Mouse (Mus musculus): ENCODE data around the gene Aff3. TPM values are rescaled to one million over a fixed set of nuclear protein-coding genes. Genes with fewer than 3 reads are reported as not detected.
A peak's percentile ranks its signal among the peaks of the same experiment; 100 is the strongest.

Gene Aff3
- polyA plus RNA-seq, 1 experiment from 2014 or later: 29.5 TPM

DNA sequence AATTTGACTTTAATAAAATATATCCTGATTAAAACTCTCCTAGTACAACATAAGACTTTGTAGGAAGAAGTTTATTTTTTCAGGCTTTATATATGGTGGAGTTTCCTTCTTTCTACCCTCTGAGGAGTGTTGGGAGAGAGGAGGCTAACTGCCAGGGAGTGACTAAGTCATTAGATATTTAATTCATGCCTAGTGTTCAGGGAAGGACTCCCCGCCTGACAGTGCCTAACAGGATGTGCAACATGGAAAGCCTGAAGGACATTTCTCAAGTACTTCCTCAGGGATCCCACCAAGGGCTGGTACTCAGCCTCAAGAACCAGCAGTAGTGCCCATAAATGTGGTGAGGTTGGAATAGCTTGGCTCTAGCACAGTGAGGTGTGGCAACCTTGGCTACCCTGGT lies 378.2 kb downstream of the Aff3 start:
- 97% methylated on average over 1 of the region's 1 CpGs for WGBS
- Histone ChIP-seq H3K4me2 (replicated peaks) (no peak overlapping the region), H3K9ac (no peak overlapping the region), H3K9me3 (ENCODE audit: control insufficient read depth, low read length) (no peaks in the 10 kb centered on the region), H3K36me3 (replicated peaks; ENCODE audit: control insufficient read depth, insufficient read depth) (no peaks in the 10 kb centered on the region), H3K4me3 (replicated peaks; ENCODE audit: low read length) (no peak overlapping the region), H3K4me1 (replicated peaks; ENCODE audit: control insufficient read depth, insufficient read depth, low read length) (no peaks in the 10 kb centered on the region), H3K27ac (no peak overlapping the region), H3K27me3 (ENCODE audit: control insufficient read depth, insufficient read depth, low read length) (no peaks in the 10 kb centered on the region)
- no peak for DNase-seq (ENCODE audit: low spot score)
- ATAC-seq (ENCODE audit: low FRiP score): no peak

GRCm38 (mm10) chr1:38280549-38280948 lies 384.2 kb downstream of the Aff3 start:
- Histone ChIP-seq H3K4me2 (replicated peaks) (no peak overlapping the region), H3K9me3 (ENCODE audit: control insufficient read depth, low read length) (no peaks in the 10 kb centered on the region), H3K4me3 (replicated peaks; ENCODE audit: low read length) (no peak overlapping the region), H3K4me1 (replicated peaks; ENCODE audit: control insufficient read depth, insufficient read depth, low read length) (no peaks in the 10 kb centered on the region), H3K27me3 (ENCODE audit: control insufficient read depth, insufficient read depth, low read length) (no peaks in the 10 kb centered on the region), H3K27ac (no peak overlapping the region), H3K36me3 (replicated peaks; ENCODE audit: control insufficient read depth, insufficient read depth) (no peaks in the 10 kb centered on the region), H3K9ac (no peak overlapping the region)
- ATAC-seq (ENCODE audit: low FRiP score): no peak
- 93% methylated on average over 7 of the region's 7 CpGs for WGBS
- no peak for DNase-seq (ENCODE audit: low spot score)

DNA sequence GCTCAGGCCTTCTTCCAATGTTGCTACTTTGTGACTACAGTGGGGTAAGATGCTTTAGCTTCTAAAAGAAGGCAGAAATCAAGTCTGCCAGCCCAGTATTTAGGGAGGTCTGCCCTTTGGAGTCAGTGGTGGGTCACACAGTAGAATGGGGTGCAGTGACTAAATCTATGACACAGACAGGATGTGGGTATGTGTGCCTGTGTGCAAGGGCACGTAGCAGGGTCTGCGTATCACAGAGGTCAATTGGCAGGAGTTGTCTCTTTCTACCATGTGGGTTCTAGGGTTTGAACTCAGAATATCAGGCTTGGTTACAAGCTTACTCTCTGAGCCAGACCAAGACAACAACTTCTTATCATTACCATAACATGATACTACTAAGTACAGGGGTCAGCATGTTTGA lies 393.4 kb downstream of the Aff3 start:
- no peak overlapping the region for H3K9ac ChIP-seq
- H3K9me3 ChIP-seq (ENCODE audit: control insufficient read depth, low read length): no peaks in the 10 kb centered on the region
- H3K27me3 ChIP-seq (ENCODE audit: control insufficient read depth, insufficient read depth, low read length): no peaks in the 10 kb centered on the region
- no peak overlapping the region for H3K4me2 ChIP-seq (replicated peaks)
- H3K4me1 ChIP-seq (replicated peaks; ENCODE audit: control insufficient read depth, insufficient read depth, low read length): peaks cover 16% of the 10 kb centered on the region
- DNase-seq (ENCODE audit: low spot score) (no peak), ATAC-seq (ENCODE audit: low FRiP score) (no peak)
- H3K4me3 ChIP-seq (replicated peaks; ENCODE audit: low read length): no peak overlapping the region
- 98% methylated on average over 2 of the region's 2 CpGs for WGBS
- H3K27ac ChIP-seq: no peak overlapping the region
- 0 out of 2 replicates have a peak, but pooled peaks cover 1% of the 10 kb centered on the region for H3K36me3 ChIP-seq (replicated peaks; ENCODE audit: control insufficient read depth, insufficient read depth)

GRCm38 (mm10) chr1:38268246-38269042 lies 396.3 kb downstream of the Aff3 start:
- 0 out of 2 replicates have a peak, but pooled peaks cover 6% of the 10 kb centered on the region for H3K36me3 ChIP-seq (replicated peaks; ENCODE audit: control insufficient read depth, insufficient read depth)
- no peaks in the 10 kb centered on the region for H3K9me3 ChIP-seq (ENCODE audit: control insufficient read depth, low read length)
- H3K27ac ChIP-seq: peak overlapping the region; percentile 81
- WGBS: 32% methylated on average over 20 of the region's 20 CpGs
- no peak overlapping the region for H3K4me3 ChIP-seq (replicated peaks; ENCODE audit: low read length)
- H3K4me1 ChIP-seq (replicated peaks; ENCODE audit: control insufficient read depth, insufficient read depth, low read length): peaks cover 24% of the 10 kb centered on the region
- 0 out of 2 replicates have a peak overlapping the region, but pooled peaks have one; percentile 3 for H3K9ac ChIP-seq
- ATAC-seq (ENCODE audit: low FRiP score) (no peak), DNase-seq (ENCODE audit: low spot score) (no peak)
- no peak overlapping the region for H3K4me2 ChIP-seq (replicated peaks)
- no peaks in the 10 kb centered on the region for H3K27me3 ChIP-seq (ENCODE audit: control insufficient read depth, insufficient read depth, low read length)

GRCm38 (mm10) chr1:38263251-38263650 lies 401.5 kb downstream of the Aff3 start:
- H3K4me1 ChIP-seq (replicated peaks; ENCODE audit: control insufficient read depth, insufficient read depth, low read length): peaks cover 35% of the 10 kb centered on the region
- H3K9me3 ChIP-seq (ENCODE audit: control insufficient read depth, low read length): no peaks in the 10 kb centered on the region
- peak overlapping the region; percentile 65; the same call in 1 of the 2 replicates for H3K27ac ChIP-seq
- 25% methylated on average over 8 of the region's 8 CpGs for WGBS
- H3K27me3 ChIP-seq (ENCODE audit: control insufficient read depth, insufficient read depth, low read length): no peaks in the 10 kb centered on the region
- H3K36me3 ChIP-seq (replicated peaks; ENCODE audit: control insufficient read depth, insufficient read depth): 0 out of 2 replicates have a peak, but pooled peaks cover 6% of the 10 kb centered on the region
- H3K4me2 ChIP-seq (replicated peaks): 0 out of 2 replicates have a peak overlapping the region, but pooled peaks have one; percentile 13
- no peak overlapping the region for H3K9ac ChIP-seq
- no peak overlapping the region for H3K4me3 ChIP-seq (replicated peaks; ENCODE audit: low read length)
- DNase-seq (ENCODE audit: low spot score) (peak; percentile 54), ATAC-seq (ENCODE audit: low FRiP score) (peak; percentile 76; the same call in 1 of the 2 replicates)

DNA sequence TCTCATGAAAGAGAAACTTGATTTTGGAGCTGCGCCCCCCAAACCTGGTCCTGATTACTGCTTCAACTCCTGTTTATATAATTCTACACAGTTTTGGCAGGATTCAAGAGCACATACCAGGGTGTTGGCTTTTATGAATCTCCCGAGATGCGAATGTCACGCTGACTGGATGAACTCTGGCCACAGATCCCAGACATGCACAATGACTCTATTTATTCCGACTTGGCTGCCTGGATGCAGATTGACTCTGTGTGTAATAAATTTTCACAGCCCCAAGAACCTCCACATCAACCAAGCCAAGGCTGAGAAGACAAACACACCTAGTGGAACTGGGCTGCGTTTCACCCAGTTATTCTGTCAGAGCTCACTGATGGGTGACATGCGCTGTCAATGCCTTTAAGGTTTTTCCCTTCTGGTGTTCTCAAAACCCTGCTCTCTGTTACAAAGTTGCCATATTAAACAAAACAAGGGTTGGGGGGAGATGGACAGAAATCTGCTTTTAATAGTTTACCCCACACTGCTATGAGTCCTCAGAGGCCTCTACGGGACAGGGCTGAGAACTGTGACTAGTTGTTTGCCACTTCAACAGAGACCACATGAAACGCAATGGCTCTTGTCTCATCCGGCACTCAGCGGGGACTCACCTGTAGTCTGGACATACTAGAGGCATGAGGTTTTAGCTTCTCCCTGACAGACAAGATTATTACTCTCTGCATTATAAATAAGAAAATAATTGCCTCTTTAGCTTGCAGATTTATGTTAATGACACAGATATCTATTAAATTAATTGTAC lies 402.2 kb downstream of the Aff3 start:
- no peak overlapping the region for H3K4me2 ChIP-seq (replicated peaks)
- ATAC-seq (ENCODE audit: low FRiP score) (peak; percentile 42; the same call in 1 of the 2 replicates), DNase-seq (ENCODE audit: low spot score) (peak; percentile 57)
- peak overlapping the region; percentile 64; the same call in 1 of the 2 replicates for H3K27ac ChIP-seq
- no peak overlapping the region for H3K9ac ChIP-seq
- 44% methylated on average over 11 of the region's 11 CpGs for WGBS
- H3K36me3 ChIP-seq (replicated peaks; ENCODE audit: control insufficient read depth, insufficient read depth): 0 out of 2 replicates have a peak, but pooled peaks cover 6% of the 10 kb centered on the region
- no peaks in the 10 kb centered on the region for H3K9me3 ChIP-seq (ENCODE audit: control insufficient read depth, low read length)
- H3K4me1 ChIP-seq (replicated peaks; ENCODE audit: control insufficient read depth, insufficient read depth, low read length): peaks cover 32% of the 10 kb centered on the region
- H3K27me3 ChIP-seq (ENCODE audit: control insufficient read depth, insufficient read depth, low read length): no peaks in the 10 kb centered on the region
- no peak overlapping the region for H3K4me3 ChIP-seq (replicated peaks; ENCODE audit: low read length)

DNA sequence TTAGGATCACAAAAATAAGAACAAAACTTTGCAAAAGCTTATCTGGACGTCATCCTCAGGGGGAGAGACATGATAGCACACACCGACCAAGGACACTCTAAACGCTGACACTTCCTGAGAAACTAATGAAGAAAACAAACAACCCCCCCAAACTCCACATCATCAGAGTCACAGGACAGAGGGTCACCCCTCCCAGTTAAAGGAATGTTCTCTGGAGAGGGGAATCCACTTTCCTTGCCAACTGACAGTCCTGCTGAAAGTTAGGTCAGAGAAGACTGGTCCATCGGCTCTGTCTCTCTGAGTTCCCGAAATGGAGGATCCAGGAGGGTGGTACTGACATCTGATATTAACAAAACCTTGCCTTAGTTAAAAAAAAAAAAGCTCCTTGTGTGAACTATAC lies 403.7 kb downstream of the Aff3 start:
- H3K9me3 ChIP-seq (ENCODE audit: control insufficient read depth, low read length): no peaks in the 10 kb centered on the region
- ATAC-seq (ENCODE audit: low FRiP score): no peak
- H3K4me2 ChIP-seq (replicated peaks): no peak overlapping the region
- no peak for DNase-seq (ENCODE audit: low spot score)
- no peak overlapping the region for H3K27ac ChIP-seq
- H3K36me3 ChIP-seq (replicated peaks; ENCODE audit: control insufficient read depth, insufficient read depth): 0 out of 2 replicates have a peak, but pooled peaks cover 3% of the 10 kb centered on the region
- H3K4me3 ChIP-seq (replicated peaks; ENCODE audit: low read length): no peak overlapping the region
- H3K4me1 ChIP-seq (replicated peaks; ENCODE audit: control insufficient read depth, insufficient read depth, low read length): peaks cover 33% of the 10 kb centered on the region
- no peaks in the 10 kb centered on the region for H3K27me3 ChIP-seq (ENCODE audit: control insufficient read depth, insufficient read depth, low read length)
- WGBS: 80% methylated on average over 5 of the region's 5 CpGs
- H3K9ac ChIP-seq: no peak overlapping the region

GRCm38 (mm10) chr1:38259541-38260338 lies 405.0 kb downstream of the Aff3 start:
- 87% methylated on average over 10 of the region's 10 CpGs for WGBS
- Histone ChIP-seq H3K4me1 (replicated peaks; ENCODE audit: control insufficient read depth, insufficient read depth, low read length) (peaks cover 40% of the 10 kb centered on the region), H3K4me2 (replicated peaks) (no peak overlapping the region), H3K4me3 (replicated peaks; ENCODE audit: low read length) (no peak overlapping the region), H3K36me3 (replicated peaks; ENCODE audit: control insufficient read depth, insufficient read depth) (no peaks in the 10 kb centered on the region), H3K9ac (no peak overlapping the region), H3K27me3 (ENCODE audit: control insufficient read depth, insufficient read depth, low read length) (no peaks in the 10 kb centered on the region), H3K9me3 (ENCODE audit: control insufficient read depth, low read length) (no peaks in the 10 kb centered on the region), H3K27ac (no peak overlapping the region)
- DNase-seq (ENCODE audit: low spot score) (no peak), ATAC-seq (ENCODE audit: low FRiP score) (no peak)

All from hindbrain, embryonic 14.5 days (tissue).